Mouse (Mus musculus): ENCODE results near the gene Slc7a5. TPM values are rescaled to one million over a fixed set of nuclear protein-coding genes. Genes with fewer than 3 reads are reported as not detected.

Gene Slc7a5
- total RNA-seq, 2 experiments from 2014 or later: 4.1 to 4.8 TPM

GRCm38 (mm10) chr8:121884181-121884580 is 23.3 kb downstream of the Slc7a5 start:
- DNase-seq: no peak

GRCm38 (mm10) chr8:121881921-121882320 is 25.6 kb downstream of the Slc7a5 start:
- DNase-seq: no peak

- no peak for DNase-seq
Observed at GRCm38 (mm10) chr8:121880818-121881217, 26.7 kb downstream of the Slc7a5 start.

- DNase-seq: no peak
Observed at GRCm38 (mm10) chr8:121879712-121880111, 27.8 kb downstream of the Slc7a5 start.

GRCm38 (mm10) chr8:121877828-121878480 is 29.5 kb downstream of the Slc7a5 start:
- no peak for DNase-seq

GRCm38 (mm10) chr8:121877212-121877611 is 30.3 kb downstream of the Slc7a5 start:
- DNase-seq: no peak

GRCm38 (mm10) chr8:121875517-121875916 is 32.0 kb downstream of the Slc7a5 start:
- peak in 1 of 2 experiments; percentile 14 for DNase-seq

GRCm38 (mm10) chr8:121875045-121875444 is 32.4 kb downstream of the Slc7a5 start:
- DNase-seq: no peak

GRCm38 (mm10) chr8:121874031-121874430 is 33.5 kb downstream of the Slc7a5 start:
- DNase-seq: peak; percentile 67 to 74

- no peak for DNase-seq
Observed at GRCm38 (mm10) chr8:121871833-121872440, 35.6 kb downstream of the Slc7a5 start.

- no peak for DNase-seq
Observed at GRCm38 (mm10) chr8:121870190-121870589, 37.3 kb downstream of the Slc7a5 start.

GRCm38 (mm10) chr8:121868896-121869295 is 38.6 kb downstream of the Slc7a5 start:
- no peak for DNase-seq

GRCm38 (mm10) chr8:121868196-121868595 is 39.3 kb downstream of the Slc7a5 start:
- DNase-seq: no peak

GRCm38 (mm10) chr8:121865356-121865755 is 42.1 kb downstream of the Slc7a5 start:
- DNase-seq: no peak

GRCm38 (mm10) chr8:121861806-121862548 is 45.5 kb downstream of the Slc7a5 start:
- DNase-seq: peak; percentile 52 to 76

GRCm38 (mm10) chr8:121861276-121861675 is 46.2 kb downstream of the Slc7a5 start:
- DNase-seq: no peak

GRCm38 (mm10) chr8:121857747-121858146 is 49.7 kb downstream of the Slc7a5 start:
- no peak for DNase-seq

- peak in 1 of 2 experiments; percentile 25 for DNase-seq
Observed at GRCm38 (mm10) chr8:121857331-121857730, 50.2 kb downstream of the Slc7a5 start.

GRCm38 (mm10) chr8:121856071-121856746 is 51.3 kb downstream of the Slc7a5 start:
- no peak for DNase-seq

GRCm38 (mm10) chr8:121853586-121853985 is 53.9 kb downstream of the Slc7a5 start:
- no peak for DNase-seq

GRCm38 (mm10) chr8:121852464-121852863 is 55.0 kb downstream of the Slc7a5 start:
- no peak for DNase-seq

- no peak for DNase-seq
Observed at GRCm38 (mm10) chr8:121851716-121852115, 55.8 kb downstream of the Slc7a5 start.

All from heart, adult 18-20 months (tissue).